Mouse (Mus musculus) MEL (cell line): Measurements from ENCODE around the gene Camk1d. TPM values are rescaled to one million over a fixed set of nuclear protein-coding genes. Genes with fewer than 3 reads are reported as not detected.

Experiments
- DNase-seq: peaks from one replicate; pipeline ENCODE4 v3.0.0; 2011; ENCODE audit warnings: low read depth, low spot score
- H3K27ac ChIP-seq: 2 replicates; pipeline ENCODE4 v1.5.1; 2012; ENCODE audit warnings: low read depth, mild to moderate bottlenecking, control low read depth, low read length, moderate library complexity; ENCODE audit not compliant: control insufficient read depth
- H3K27me3 ChIP-seq, 2 experiments: fragments of 150-350 bp in 1 of 2; sonication (generic) in 1 of 2; 2 replicates each; pipeline ENCODE4 v1.6.1; 2012; ENCODE audit warnings: low read length in 2 of 2, mild to moderate bottlenecking in 2 of 2, improper control_type of control experiment in 1 of 2, moderate library complexity in 1 of 2; ENCODE audit not compliant: insufficient read depth in 2 of 2, control insufficient read depth in 1 of 2
- H3K36me3 ChIP-seq, 2 experiments: 2 replicates each; pipeline ENCODE4 v1.6.1; 2012 to 2014; ENCODE audit warnings: low read length in 2 of 2, improper control_type of control experiment in 1 of 2, inconsistent platforms in 1 of 2, mild to moderate bottlenecking in 1 of 2; ENCODE audit not compliant: insufficient read depth in 2 of 2, control insufficient read depth in 1 of 2
- H3K4me1 ChIP-seq, 2 experiments: fragments of 150-350 bp in 1 of 2; sonication (generic) in 1 of 2; 2 replicates each; pipeline ENCODE4 v1.6.1; 2012; ENCODE audit warnings: low read length in 2 of 2, improper control_type of control experiment in 1 of 2, mild to moderate bottlenecking in 1 of 2; ENCODE audit not compliant: insufficient read depth in 2 of 2, control insufficient read depth in 1 of 2
- H3K4me3 ChIP-seq, 2 experiments: fragments of 150-350 bp in 1 of 2; sonication (generic) in 1 of 2; 2 replicates each; pipeline ENCODE4 v1.5.1; 2012; ENCODE audit warnings: low read depth in 2 of 2, low read length in 2 of 2, mild to moderate bottlenecking in 2 of 2, moderate library complexity in 2 of 2, control low read depth in 1 of 2, improper control_type of control experiment in 1 of 2; ENCODE audit not compliant: control insufficient read depth in 1 of 2, insufficient read depth in 1 of 2
- H3K79me2 ChIP-seq: 2 replicates; pipeline ENCODE4 v1.6.1; 2012; ENCODE audit warnings: mild to moderate bottlenecking, low read length, moderate library complexity; ENCODE audit not compliant: control insufficient read depth, poor library complexity, insufficient read depth
- H3K9ac ChIP-seq: 2 replicates; pipeline ENCODE4 v1.6.1; 2012; ENCODE audit warnings: low read depth, mild to moderate bottlenecking, control low read depth, low read length, moderate library complexity; ENCODE audit not compliant: control insufficient read depth, poor library complexity, severe bottlenecking
- H3K9me3 ChIP-seq: fragments of 150-350 bp; sonication (generic); replicated peaks from 2 replicates; pipeline ENCODE4 v1.6.1; 2012; ENCODE audit warnings: mild to moderate bottlenecking, low read length, improper control_type of control experiment, moderate library complexity; ENCODE audit not compliant: insufficient read depth
- CHD1 ChIP-seq: IDR thresholded peaks from 2 replicates; pipeline ENCODE4 v1.6.1; 2012; ENCODE audit warnings: low read depth, mild to moderate bottlenecking, inconsistent platforms, low read length, improper control_type of control experiment
- E2F4 ChIP-seq: IDR thresholded peaks from 2 replicates; pipeline ENCODE4 v1.6.1; 2011; ENCODE audit warnings: low read depth, low read length, improper control_type of control experiment, borderline replicate concordance
- ELF1 ChIP-seq: IDR thresholded peaks from 2 replicates; pipeline ENCODE4 v1.6.1; 2014; ENCODE audit warnings: low read depth, mild to moderate bottlenecking, inconsistent platforms, low read length, improper control_type of control experiment, moderate library complexity
- EP300 ChIP-seq, 2 experiments: IDR thresholded peaks; 2 replicates each; pipeline ENCODE4 v1.6.1; 2011; ENCODE audit warnings: improper control_type of control experiment in 2 of 2, low read length in 2 of 2, low read depth in 1 of 2, mild to moderate bottlenecking in 1 of 2
- ETS1 ChIP-seq: IDR thresholded peaks from 2 replicates; pipeline ENCODE4 v1.6.1; 2012; ENCODE audit warnings: low read depth, mild to moderate bottlenecking, inconsistent platforms, low read length, improper control_type of control experiment, moderate library complexity
- GABPA ChIP-seq: IDR thresholded peaks from 2 replicates; pipeline ENCODE4 v1.6.1; 2012; ENCODE audit warnings: low read depth, mild to moderate bottlenecking, inconsistent platforms, low read length, improper control_type of control experiment, moderate library complexity
- GATA1 ChIP-seq: IDR thresholded peaks from 2 replicates; pipeline ENCODE4 v1.6.1; 2011; ENCODE audit warnings: low read depth, low read length, improper control_type of control experiment
- KAT2A ChIP-seq: conservative IDR thresholded peaks from 2 replicates; pipeline ENCODE4 v1.6.1; 2012; ENCODE audit warnings: low read depth, low read length, improper control_type of control experiment, inconsistent platforms
- MAX ChIP-seq: IDR thresholded peaks from 2 replicates; pipeline ENCODE4 v1.6.1; 2011; ENCODE audit warnings: low read length, improper control_type of control experiment
- MAZ ChIP-seq: IDR thresholded peaks from 2 replicates; pipeline ENCODE4 v1.6.1; 2012; ENCODE audit warnings: low read depth, mild to moderate bottlenecking, inconsistent platforms, low read length, improper control_type of control experiment
- MEF2A ChIP-seq: IDR thresholded peaks from 2 replicates; pipeline ENCODE4 v1.6.1; 2014; ENCODE audit warnings: low read depth, mild to moderate bottlenecking, inconsistent platforms, low read length, improper control_type of control experiment; ENCODE audit not compliant: poor library complexity, insufficient replicate concordance, severe bottlenecking; ENCODE audit errors: extremely low read depth
- MYB ChIP-seq: IDR thresholded peaks from 2 replicates; pipeline ENCODE4 v1.6.1; 2011; ENCODE audit warnings: mild to moderate bottlenecking, low read depth, low read length, improper control_type of control experiment
- MYC ChIP-seq: IDR thresholded peaks from 2 replicates; pipeline ENCODE4 v1.6.1; 2011; ENCODE audit warnings: low read depth, mild to moderate bottlenecking, low read length, improper control_type of control experiment, moderate library complexity
- POLR2AphosphoS2 ChIP-seq: IDR thresholded peaks from 2 replicates; pipeline ENCODE4 v1.6.1; 2011; ENCODE audit warnings: low read length, improper control_type of control experiment
- RAD21 ChIP-seq: IDR thresholded peaks from 2 replicates; pipeline ENCODE4 v1.6.1; 2011; ENCODE audit warnings: mild to moderate bottlenecking, low read depth, low read length, improper control_type of control experiment
- SIN3A ChIP-seq: IDR thresholded peaks from 2 replicates; pipeline ENCODE4 v1.6.1; 2012; ENCODE audit warnings: low read length, improper control_type of control experiment, inconsistent platforms
- SMC3 ChIP-seq: IDR thresholded peaks from 2 replicates; pipeline ENCODE4 v1.6.1; 2011; ENCODE audit warnings: low read depth, low read length, improper control_type of control experiment
- TAL1 ChIP-seq: IDR thresholded peaks from 2 replicates; pipeline ENCODE4 v1.6.1; 2012; ENCODE audit warnings: mild to moderate bottlenecking, inconsistent platforms, low read length, moderate library complexity, mixed read lengths
- TCF12 ChIP-seq: IDR thresholded peaks from 2 replicates; pipeline ENCODE4 v1.6.1; 2014; ENCODE audit warnings: low read depth, mild to moderate bottlenecking, inconsistent platforms, low read length, improper control_type of control experiment, moderate library complexity
- USF1 ChIP-seq: IDR thresholded peaks from 2 replicates; pipeline ENCODE4 v1.6.1; 2014; ENCODE audit warnings: low read depth, mild to moderate bottlenecking, inconsistent platforms, low read length, improper control_type of control experiment, moderate library complexity
- ZNF384 ChIP-seq: IDR thresholded peaks from 2 replicates; pipeline ENCODE4 v1.6.1; 2012; ENCODE audit warnings: low read depth, mild to moderate bottlenecking, inconsistent platforms, low read length, improper control_type of control experiment
- polyA plus RNA-seq, 2 experiments: library from polyadenylated mRNA; stranded (reverse) in 1 of 2; unstranded in 1 of 2; fragments of >175 nt in 1 of 2; fragments of >200 nt in 1 of 2; gene quantifications; 2 replicates each; pipeline versions ENCODE4 v1.2.1 to v1.2.4; 2012; ENCODE audit warnings: low replicate concordance in 2 of 2, low read depth in 1 of 2; ENCODE audit not compliant: insufficient read length in 2 of 2, insufficient read depth in 1 of 2, missing spikeins in 1 of 2
- total RNA-seq: library from RNA; depleted of rRNA; stranded (reverse); fragments of 300-350 nt; gene quantifications from 2 replicates; pipeline ENCODE4 v1.2.3, GENCODE M21; 2012

Gene Camk1d
- total and polyA plus RNA-seq, 3 experiments, result 2.9 to 4.4 TPM; not detected in 1

- Histone ChIP-seq H3K9ac (no peak overlapping the region), H3K36me3 (peaks cover 0 to 3% of the 10 kb centered on the region in 2 experiments; a peak in 2 of 4 replicates), H3K27me3 (no peaks in the 10 kb centered on the region), H3K9me3 (no peaks in the 10 kb centered on the region), H3K79me2 (no peaks in the 10 kb centered on the region), H3K4me3 (no peak overlapping the region), H3K4me1 (peaks cover 3 to 11% of the 10 kb centered on the region in 2 experiments; a peak in 3 of 4 replicates), H3K27ac (no peak overlapping the region)
- TF ChIP-seq USF1, result no peak
- TF ChIP-seq E2F4, result no peak
- TF ChIP-seq ETS1, result peak; percentile 61
- no peak for TF ChIP-seq ELF1
- TF ChIP-seq TAL1, result peak; percentile 37
- TF ChIP-seq EP300 (IDR thresholded peaks at IDR 0.05; ENCODE audit: low read depth in 1 of 2, low read length in 2 of 2), result peak; percentile 42 to 71; a peak in 3 of 4 replicates
- TF ChIP-seq GATA1, result peak; percentile 66
- peak; percentile 74 for TF ChIP-seq TCF12
- peak; percentile 65; the same call in 1 of the 2 replicates for TF ChIP-seq MEF2A
- TF ChIP-seq SIN3A, result peak; percentile 21; the same call in 1 of the 2 replicates
- 0 out of 2 replicates have a peak, but pooled peaks have one; percentile 27 for TF ChIP-seq MAX
- DNase-seq, result peak; percentile 42
These were observed 13.4 kb downstream of the Camk1d start for GRCm38 (mm10) chr2:5700931-5701330.

- H3K9ac ChIP-seq, result no peak overlapping the region
- DNase-seq, result no peak
- H3K27me3 ChIP-seq, result no peaks in the 10 kb centered on the region
- H3K9me3 ChIP-seq, result no peaks in the 10 kb centered on the region
- peaks cover 0 to 3% of the 10 kb centered on the region in 2 experiments; a peak in 2 of 4 replicates for H3K36me3 ChIP-seq
- H3K79me2 ChIP-seq, result no peaks in the 10 kb centered on the region
- H3K4me1 ChIP-seq, result peaks cover 3 to 11% of the 10 kb centered on the region in 2 experiments; a peak in 3 of 4 replicates
- H3K27ac ChIP-seq, result no peak overlapping the region
- TF ChIP-seq ZNF384 (no peak), MYC (no peak), SMC3 (no peak), MAX (no peak), GABPA (no peak), RAD21 (no peak), MAZ (no peak), POLR2AphosphoS2 (no peak), CHD1 (no peak), KAT2A (no peak), MYB (no peak), GATA1 (no peak)
- no peak overlapping the region for H3K4me3 ChIP-seq
These were observed 15.9 kb downstream of the Camk1d start for GRCm38 (mm10) chr2:5698451-5698850.
